Mouse (Mus musculus): ENCODE data around the gene Gm13697. TPM values are rescaled to one million over a fixed set of nuclear protein-coding genes. Genes with fewer than 3 reads are reported as not detected.
"Not testable (repeated sequence)": the region's sequence is repeated elsewhere in the genome, so short reads cannot be mapped to it uniquely, and the experiment has no call there.

Gm13697 gene
- not detected in 2 replicates for polyA plus RNA-seq (2014; fragmentation: Nextera tagmentation; extraction: Ambion mirVana)

DNA sequence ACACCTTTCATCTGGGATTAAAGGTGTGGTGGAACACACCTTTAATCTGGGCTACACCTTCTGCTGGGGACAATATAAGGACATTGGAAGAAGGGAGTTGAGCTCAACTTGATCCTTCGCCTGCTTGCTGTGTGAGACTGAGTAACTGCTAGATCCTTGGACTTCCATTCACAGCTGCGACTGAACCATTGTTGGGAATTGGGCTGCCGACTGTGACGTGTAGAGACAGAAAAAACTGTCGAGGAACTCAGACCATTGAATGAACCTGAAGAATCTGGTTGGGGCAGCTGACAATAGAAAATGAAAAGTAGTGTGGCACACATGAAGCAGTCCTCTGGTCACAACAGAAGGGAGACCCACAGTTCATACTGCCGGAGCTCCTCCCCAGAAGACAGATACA lies at the start of gene Gm13697:
Gm13697 (plus strand) TSS at position 301 of the 400 bp plus-strand sequence.
- H3K4me1 ChIP-seq (replicated peaks; ENCODE audit: control insufficient read depth, insufficient read depth, low read length); H3K9ac ChIP-seq (ENCODE audit: low read length); H3K27ac ChIP-seq (ENCODE audit: low read depth, low read length); DNase-seq (ENCODE audit: low spot score); ATAC-seq (replicated peaks; ENCODE audit: low FRiP score); H3K36me3 ChIP-seq (ENCODE audit: control insufficient read depth, insufficient read depth, low read length); H3K4me3 ChIP-seq (ENCODE audit: low read depth, low read length); H3K27me3 ChIP-seq (ENCODE audit: control insufficient read depth, insufficient read depth, low read length); H3K4me2 ChIP-seq (ENCODE audit: low read depth, low read length, severe bottlenecking); H3K9me3 ChIP-seq (ENCODE audit: control insufficient read depth, low read length): not testable (repeated sequence)
- no CpG with 5 or more reads among the region's 6 CpGs for WGBS

GRCm38 (mm10) chr2:83940931-83941361 lies 43.6 kb upstream of the Gm13697 start, which contains the start of gene Zswim2:
Gene Zswim2, minus strand, starts transcription at chr2:83941228.
- Histone ChIP-seq H3K4me2 (ENCODE audit: low read depth, low read length, severe bottlenecking) (peak within 1 kb of the TSS; percentile 67), H3K9ac (ENCODE audit: low read length) (peak within 1 kb of the TSS; percentile 33; the same call in 1 of the 2 replicates), H3K9me3 (ENCODE audit: control insufficient read depth, low read length) (no peaks in the 10 kb centered on the region), H3K4me3 (ENCODE audit: low read depth, low read length) (peak within 1 kb of the TSS; percentile 31; the same call in 1 of the 2 replicates), H3K4me1 (replicated peaks; ENCODE audit: control insufficient read depth, insufficient read depth, low read length) (no peaks in the 10 kb centered on the region), H3K36me3 (ENCODE audit: control insufficient read depth, insufficient read depth, low read length) (no peaks in the 10 kb centered on the region), H3K27me3 (ENCODE audit: control insufficient read depth, insufficient read depth, low read length) (no peaks in the 10 kb centered on the region), H3K27ac (ENCODE audit: low read depth, low read length) (no peak within 1 kb of the TSS)
- ATAC-seq (replicated peaks; ENCODE audit: low FRiP score) = peak; percentile 98
- WGBS = under 1% methylated on average over 20 of the region's 20 CpGs
- DNase-seq (ENCODE audit: low spot score) = peak; percentile 84

DNA sequence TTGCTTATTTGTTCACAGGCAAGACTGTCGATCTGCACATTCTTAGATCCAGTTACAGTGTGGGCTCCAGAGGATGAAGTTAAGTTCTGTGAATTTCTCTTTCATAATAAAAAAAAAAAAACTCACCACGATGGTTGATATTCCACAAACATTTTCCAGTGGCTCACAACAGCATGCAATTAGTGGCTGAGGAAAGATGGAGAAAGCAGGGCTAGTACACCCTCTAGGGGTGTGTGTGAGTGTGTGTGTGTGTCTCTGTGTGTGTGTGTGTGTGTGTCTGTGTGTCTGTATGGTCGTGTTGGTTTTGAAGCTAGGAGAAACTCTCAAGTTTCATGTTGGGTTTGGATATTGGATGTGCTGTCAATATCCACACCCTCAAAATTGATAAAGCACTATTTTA lies 43.2 kb upstream of the Gm13697 start:
- H3K9ac ChIP-seq (ENCODE audit: low read length) = no peak overlapping the region
- peak; percentile 58 for ATAC-seq (replicated peaks; ENCODE audit: low FRiP score)
- no peak for DNase-seq (ENCODE audit: low spot score)
- no peaks in the 10 kb centered on the region for H3K27me3 ChIP-seq (ENCODE audit: control insufficient read depth, insufficient read depth, low read length)
- H3K36me3 ChIP-seq (ENCODE audit: control insufficient read depth, insufficient read depth, low read length) = no peaks in the 10 kb centered on the region
- H3K4me1 ChIP-seq (replicated peaks; ENCODE audit: control insufficient read depth, insufficient read depth, low read length) = no peaks in the 10 kb centered on the region
- H3K27ac ChIP-seq (ENCODE audit: low read depth, low read length) = no peak overlapping the region
- peak overlapping the region; percentile 67; the same call in 1 of the 2 replicates for H3K4me2 ChIP-seq (ENCODE audit: low read depth, low read length, severe bottlenecking)
- no peaks in the 10 kb centered on the region for H3K9me3 ChIP-seq (ENCODE audit: control insufficient read depth, low read length)
- WGBS = 46% methylated on average over 3 of the region's 3 CpGs
- H3K4me3 ChIP-seq (ENCODE audit: low read depth, low read length) = no peak overlapping the region; the same call in 1 of the 2 replicates

GRCm38 (mm10) chr2:83941792-83942191 lies 42.8 kb upstream of the Gm13697 start:
- H3K4me2 ChIP-seq (ENCODE audit: low read depth, low read length, severe bottlenecking) = no peak overlapping the region
- H3K36me3 ChIP-seq (ENCODE audit: control insufficient read depth, insufficient read depth, low read length) = no peaks in the 10 kb centered on the region
- WGBS = 79% methylated on average over 4 of the region's 4 CpGs
- no peaks in the 10 kb centered on the region for H3K9me3 ChIP-seq (ENCODE audit: control insufficient read depth, low read length)
- ATAC-seq (replicated peaks; ENCODE audit: low FRiP score) (no peak), DNase-seq (ENCODE audit: low spot score) (no peak)
- H3K4me3 ChIP-seq (ENCODE audit: low read depth, low read length) = no peak overlapping the region
- H3K27ac ChIP-seq (ENCODE audit: low read depth, low read length) = no peak overlapping the region
- no peak overlapping the region for H3K9ac ChIP-seq (ENCODE audit: low read length)
- H3K27me3 ChIP-seq (ENCODE audit: control insufficient read depth, insufficient read depth, low read length) = no peaks in the 10 kb centered on the region
- no peaks in the 10 kb centered on the region for H3K4me1 ChIP-seq (replicated peaks; ENCODE audit: control insufficient read depth, insufficient read depth, low read length)

- not testable (repeated sequence) for H3K4me1 ChIP-seq (replicated peaks; ENCODE audit: control insufficient read depth, insufficient read depth, low read length)
Measured at GRCm38 (mm10) chr2:83955393-83955792, 29.1 kb upstream of the Gm13697 start, which contains the start of gene Gm13698. Gene Gm13698, plus strand, starts transcription at chr2:83955693.

GRCm38 (mm10) chr2:83961203-83961602 lies 23.3 kb upstream of the Gm13697 start, which contains the start of gene Gm13693:
Gene Gm13693, plus strand, starts transcription at chr2:83961503.
- H3K9ac ChIP-seq (ENCODE audit: low read length); H3K27me3 ChIP-seq (ENCODE audit: control insufficient read depth, insufficient read depth, low read length); H3K4me1 ChIP-seq (replicated peaks; ENCODE audit: control insufficient read depth, insufficient read depth, low read length); H3K4me3 ChIP-seq (ENCODE audit: low read depth, low read length); ATAC-seq (replicated peaks; ENCODE audit: low FRiP score); DNase-seq (ENCODE audit: low spot score); H3K4me2 ChIP-seq (ENCODE audit: low read depth, low read length, severe bottlenecking); H3K27ac ChIP-seq (ENCODE audit: low read depth, low read length); H3K9me3 ChIP-seq (ENCODE audit: control insufficient read depth, low read length); H3K36me3 ChIP-seq (ENCODE audit: control insufficient read depth, insufficient read depth, low read length): not testable (repeated sequence)
- no CpG with 5 or more reads among the region's 6 CpGs for WGBS

More at GRCm38 (mm10) chr2:83955393-83955792, 29.1 kb upstream of the Gm13697 start, which contains the start of gene Gm13698:
- not testable (repeated sequence) for H3K9me3 ChIP-seq (ENCODE audit: control insufficient read depth, low read length); H3K36me3 ChIP-seq (ENCODE audit: control insufficient read depth, insufficient read depth, low read length); H3K9ac ChIP-seq (ENCODE audit: low read length); H3K4me3 ChIP-seq (ENCODE audit: low read depth, low read length); H3K27me3 ChIP-seq (ENCODE audit: control insufficient read depth, insufficient read depth, low read length); DNase-seq (ENCODE audit: low spot score); ATAC-seq (replicated peaks; ENCODE audit: low FRiP score); H3K4me2 ChIP-seq (ENCODE audit: low read depth, low read length, severe bottlenecking); H3K27ac ChIP-seq (ENCODE audit: low read depth, low read length)
- no CpG with 5 or more reads among the region's 6 CpGs for WGBS

DNA sequence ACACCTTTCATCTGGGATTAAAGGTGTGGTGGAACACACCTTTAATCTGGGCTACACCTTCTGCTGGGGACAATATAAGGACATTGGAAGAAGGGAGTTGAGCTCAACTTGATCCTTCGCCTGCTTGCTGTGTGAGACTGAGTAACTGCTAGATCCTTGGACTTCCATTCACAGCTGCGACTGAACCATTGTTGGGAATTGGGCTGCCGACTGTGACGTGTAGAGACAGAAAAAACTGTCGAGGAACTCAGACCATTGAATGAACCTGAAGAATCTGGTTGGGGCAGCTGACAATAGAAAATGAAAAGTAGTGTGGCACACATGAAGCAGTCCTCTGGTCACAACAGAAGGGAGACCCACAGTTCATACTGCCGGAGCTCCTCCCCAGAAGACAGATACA lies 17.5 kb upstream of the Gm13697 start, which contains the start of gene Gm13695:
Gm13695 (plus strand) TSS at position 301 of the 400 bp plus-strand sequence.
- DNase-seq (ENCODE audit: low spot score); H3K9ac ChIP-seq (ENCODE audit: low read length); H3K36me3 ChIP-seq (ENCODE audit: control insufficient read depth, insufficient read depth, low read length); H3K4me2 ChIP-seq (ENCODE audit: low read depth, low read length, severe bottlenecking); H3K27ac ChIP-seq (ENCODE audit: low read depth, low read length); ATAC-seq (replicated peaks; ENCODE audit: low FRiP score); H3K9me3 ChIP-seq (ENCODE audit: control insufficient read depth, low read length); H3K27me3 ChIP-seq (ENCODE audit: control insufficient read depth, insufficient read depth, low read length); H3K4me1 ChIP-seq (replicated peaks; ENCODE audit: control insufficient read depth, insufficient read depth, low read length); H3K4me3 ChIP-seq (ENCODE audit: low read depth, low read length): not testable (repeated sequence)
- WGBS = no CpG with 5 or more reads among the region's 6 CpGs

DNA sequence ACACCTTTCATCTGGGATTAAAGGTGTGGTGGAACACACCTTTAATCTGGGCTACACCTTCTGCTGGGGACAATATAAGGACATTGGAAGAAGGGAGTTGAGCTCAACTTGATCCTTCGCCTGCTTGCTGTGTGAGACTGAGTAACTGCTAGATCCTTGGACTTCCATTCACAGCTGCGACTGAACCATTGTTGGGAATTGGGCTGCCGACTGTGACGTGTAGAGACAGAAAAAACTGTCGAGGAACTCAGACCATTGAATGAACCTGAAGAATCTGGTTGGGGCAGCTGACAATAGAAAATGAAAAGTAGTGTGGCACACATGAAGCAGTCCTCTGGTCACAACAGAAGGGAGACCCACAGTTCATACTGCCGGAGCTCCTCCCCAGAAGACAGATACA lies 11.7 kb upstream of the Gm13697 start, which contains the start of gene Gm13696:
Gm13696 (plus strand) TSS at position 301 of the 400 bp plus-strand sequence.
- not testable (repeated sequence) for ATAC-seq (replicated peaks; ENCODE audit: low FRiP score); H3K9ac ChIP-seq (ENCODE audit: low read length); DNase-seq (ENCODE audit: low spot score); H3K4me3 ChIP-seq (ENCODE audit: low read depth, low read length); H3K27ac ChIP-seq (ENCODE audit: low read depth, low read length); H3K9me3 ChIP-seq (ENCODE audit: control insufficient read depth, low read length); H3K4me2 ChIP-seq (ENCODE audit: low read depth, low read length, severe bottlenecking); H3K4me1 ChIP-seq (replicated peaks; ENCODE audit: control insufficient read depth, insufficient read depth, low read length); H3K27me3 ChIP-seq (ENCODE audit: control insufficient read depth, insufficient read depth, low read length); H3K36me3 ChIP-seq (ENCODE audit: control insufficient read depth, insufficient read depth, low read length)
- no CpG with 5 or more reads among the region's 6 CpGs for WGBS

GRCm38 (mm10) chr2:83978633-83979032 lies 5.9 kb upstream of the Gm13697 start, which contains the start of gene Gm13694:
Gene Gm13694, plus strand, starts transcription at chr2:83978933.
- DNase-seq (ENCODE audit: low spot score); H3K36me3 ChIP-seq (ENCODE audit: control insufficient read depth, insufficient read depth, low read length); H3K4me2 ChIP-seq (ENCODE audit: low read depth, low read length, severe bottlenecking); ATAC-seq (replicated peaks; ENCODE audit: low FRiP score); H3K27ac ChIP-seq (ENCODE audit: low read depth, low read length); H3K4me1 ChIP-seq (replicated peaks; ENCODE audit: control insufficient read depth, insufficient read depth, low read length); H3K4me3 ChIP-seq (ENCODE audit: low read depth, low read length); H3K9me3 ChIP-seq (ENCODE audit: control insufficient read depth, low read length); H3K27me3 ChIP-seq (ENCODE audit: control insufficient read depth, insufficient read depth, low read length); H3K9ac ChIP-seq (ENCODE audit: low read length): not testable (repeated sequence)
- no CpG with 5 or more reads among the region's 6 CpGs for WGBS
